Mouse (Mus musculus) ES-E14 (cell line): ENCODE data around the gene Yars2. TPM values are rescaled to one million over a fixed set of nuclear protein-coding genes. Genes with fewer than 3 reads are reported as not detected.

Experiments
- DNase-seq: peaks from one replicate; pipeline ENCODE4 v3.0.0-alpha.2; 2013; ENCODE audit warnings: low read depth, low spot score
- H3K27ac ChIP-seq: 2 replicates; pipeline ENCODE4 v1.5.1; 2012; ENCODE audit warnings: low read depth, mild to moderate bottlenecking, low read length, moderate library complexity, mixed read lengths; ENCODE audit not compliant: poor library complexity, insufficient read depth, severe bottlenecking
- H3K36me3 ChIP-seq: 2 replicates; pipeline ENCODE4 v1.6.1; 2012; ENCODE audit warnings: mild to moderate bottlenecking, low read length, moderate library complexity, mixed read lengths; ENCODE audit not compliant: control insufficient read depth, poor library complexity, insufficient read depth, severe bottlenecking
- H3K4me1 ChIP-seq, 2 experiments: fragments of 150-350 bp in 1 of 2; sonication (generic) in 1 of 2; 2 replicates each; pipeline ENCODE4 v1.6.1; 2012; ENCODE audit warnings: low read length in 2 of 2, mild to moderate bottlenecking in 1 of 2, mixed read lengths in 1 of 2; ENCODE audit not compliant: control insufficient read depth in 2 of 2, insufficient read depth in 2 of 2, poor library complexity in 1 of 2
- H3K4me3 ChIP-seq, 2 experiments: fragments of 150-350 bp in 1 of 2; sonication (generic) in 1 of 2; 2 replicates each; pipeline ENCODE4 v1.5.1; 2012; ENCODE audit warnings: low read length in 2 of 2, low read depth in 1 of 2, mild to moderate bottlenecking in 1 of 2, mixed read lengths in 1 of 2; ENCODE audit not compliant: insufficient read depth in 1 of 2, poor library complexity in 1 of 2, severe bottlenecking in 1 of 2
- H3K9ac ChIP-seq: 2 replicates; pipeline ENCODE4 v1.6.1; 2012; ENCODE audit warnings: low read depth, mild to moderate bottlenecking, low read length, mixed read lengths; ENCODE audit not compliant: poor library complexity, insufficient read depth, severe bottlenecking
- H3K9me3 ChIP-seq: fragments of 150-350 bp; sonication (generic); 2 replicates; pipeline ENCODE4 v1.6.1; 2012; ENCODE audit warnings: low read depth, mild to moderate bottlenecking, low read length; ENCODE audit not compliant: control insufficient read depth, insufficient read depth
- CHD2 ChIP-seq: IDR thresholded peaks from 2 replicates; pipeline ENCODE4 v1.6.1; 2014; ENCODE audit warnings: mild to moderate bottlenecking, low read depth, low read length, inconsistent platforms
- HCFC1 ChIP-seq: IDR thresholded peaks from 2 replicates; pipeline ENCODE4 v1.6.1; 2012; ENCODE audit warnings: low read length, inconsistent platforms, borderline replicate concordance; ENCODE audit not compliant: insufficient read depth
- MAFK ChIP-seq: IDR thresholded peaks from 2 replicates; pipeline ENCODE4 v1.6.1; 2014; ENCODE audit warnings: mild to moderate bottlenecking, low read depth, low read length, inconsistent platforms; ENCODE audit not compliant: insufficient read depth
- ZC3H11A ChIP-seq: IDR thresholded peaks from 2 replicates; pipeline ENCODE4 v1.6.1; 2012; ENCODE audit warnings: low read depth, mild to moderate bottlenecking, inconsistent platforms, low read length, borderline replicate concordance
- ZNF384 ChIP-seq: IDR thresholded peaks from 2 replicates; pipeline ENCODE4 v1.6.1; 2012; ENCODE audit warnings: low read depth, low read length, inconsistent platforms
- in situ Hi-C, 2 experiments: fragments of 600-800 bp; cut with MboI; formaldehyde crosslinking; loops; one replicate each; pipeline ENCODE4 v1.15.1; 2025; ENCODE audit warnings: low sequenced_read_pairs in 2 of 2, inconsistent platforms in 1 of 2; ENCODE audit not compliant: unreplicated experiment in 2 of 2
- total RNA-seq: library from RNA; depleted of rRNA; stranded (reverse); fragments of 300-350 nt; gene quantifications from 2 replicates; pipeline ENCODE4 v1.2.3, GENCODE M21; 2012

Gene Yars2
- total RNA-seq, 1 experiment: 68.6 TPM

DNA sequence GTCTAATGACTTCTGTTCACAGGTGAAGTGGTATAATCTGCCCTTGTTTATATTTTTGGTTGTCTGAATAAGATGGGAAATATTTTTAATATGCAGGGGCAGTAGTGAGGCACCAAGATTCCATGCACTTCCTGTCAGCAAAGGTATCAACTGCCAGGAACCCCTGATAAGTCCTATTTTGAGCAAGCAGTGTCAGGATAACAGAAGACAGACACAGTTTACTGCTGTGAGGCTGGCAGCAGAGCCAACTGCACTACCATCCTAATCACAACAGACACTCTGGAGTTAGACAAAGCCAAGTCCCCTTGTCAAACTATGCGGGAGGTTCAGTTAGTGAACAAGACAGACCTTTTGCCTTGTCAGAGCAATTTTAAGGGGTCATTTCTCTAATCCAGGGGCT, 46.1 kb upstream of the Yars2 start:
- Histone ChIP-seq H3K4me3 (no peak overlapping the region), H3K4me1 (no peaks in the 10 kb centered on the region), H3K9ac (no peak overlapping the region), H3K36me3 (no peaks in the 10 kb centered on the region; the same call in 1 of the 2 replicates), H3K9me3 (no peaks in the 10 kb centered on the region), H3K27ac (no peak overlapping the region)
- in situ Hi-C loops: no loop called here
- TF ChIP-seq MAFK: no peak
- DNase-seq: no peak

GRCm38 (mm10) chr16:16260882-16261281, 41.9 kb upstream of the Yars2 start:
- H3K9ac ChIP-seq: no peak overlapping the region
- H3K36me3 ChIP-seq: no peaks in the 10 kb centered on the region
- no peak overlapping the region for H3K27ac ChIP-seq
- TF ChIP-seq CHD2 (no peak), ZC3H11A (no peak), ZNF384 (no peak), HCFC1 (no peak), MAFK (no peak)
- H3K9me3 ChIP-seq: no peaks in the 10 kb centered on the region
- H3K4me1 ChIP-seq: no peaks in the 10 kb centered on the region
- DNase-seq: no peak
- no peak overlapping the region for H3K4me3 ChIP-seq
- in situ Hi-C loops: no loop called here

DNA sequence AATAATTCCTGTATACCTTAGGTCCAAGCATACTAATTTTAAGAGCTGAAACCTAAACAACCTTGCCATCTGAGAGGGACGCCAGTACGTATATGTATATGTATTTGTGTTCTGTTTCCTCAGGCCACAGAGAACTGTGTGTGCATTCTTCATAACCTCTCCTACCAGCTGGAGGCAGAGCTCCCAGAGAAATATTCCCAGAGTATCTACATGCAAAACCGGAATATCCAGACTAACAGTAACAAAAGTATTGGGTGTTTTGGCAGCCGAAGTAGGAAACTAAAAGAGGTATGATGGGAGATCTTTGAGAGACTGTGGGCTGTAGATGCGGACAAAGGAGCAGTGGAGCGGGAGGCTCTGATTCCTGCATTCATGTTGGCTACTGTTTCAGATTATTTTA, 41.3 kb upstream of the Yars2 start:
- Histone ChIP-seq H3K4me3 (no peak overlapping the region), H3K27ac (no peak overlapping the region), H3K9ac (no peak overlapping the region), H3K9me3 (no peaks in the 10 kb centered on the region), H3K36me3 (no peaks in the 10 kb centered on the region), H3K4me1 (no peaks in the 10 kb centered on the region)
- DNase-seq: no peak
- in situ Hi-C loops: no loop called here
- no peak for TF ChIP-seq CHD2
- TF ChIP-seq ZNF384: no peak
- no peak for TF ChIP-seq MAFK
- TF ChIP-seq ZC3H11A: no peak
- TF ChIP-seq HCFC1: no peak

DNA sequence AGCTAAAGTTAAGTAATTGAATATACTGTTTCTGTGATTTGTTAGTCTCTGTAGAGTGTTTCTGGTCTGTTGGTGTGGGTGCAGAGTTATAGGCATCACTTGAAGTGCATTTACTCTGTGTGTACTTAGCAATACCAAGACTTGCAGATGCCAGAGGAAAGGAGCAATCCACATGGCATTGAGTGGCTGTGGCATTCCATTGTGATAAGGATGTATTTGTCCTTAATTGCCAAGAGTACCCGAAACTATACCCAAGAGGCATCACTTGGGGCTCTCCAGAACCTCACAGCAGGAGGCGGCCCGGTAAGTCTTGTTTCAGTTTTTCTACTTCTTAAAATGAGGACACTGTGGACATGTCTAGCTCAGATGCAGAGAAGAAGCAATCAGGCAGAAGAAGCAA, 40.3 kb upstream of the Yars2 start:
- in situ Hi-C loops: no loop called here
- Histone ChIP-seq H3K27ac (no peak overlapping the region), H3K4me3 (no peak overlapping the region), H3K36me3 (peaks cover 4% of the 10 kb centered on the region; the same call in 1 of the 2 replicates), H3K9me3 (no peaks in the 10 kb centered on the region), H3K9ac (no peak overlapping the region), H3K4me1 (no peaks in the 10 kb centered on the region)
- no peak for TF ChIP-seq ZC3H11A
- no peak for DNase-seq

DNA sequence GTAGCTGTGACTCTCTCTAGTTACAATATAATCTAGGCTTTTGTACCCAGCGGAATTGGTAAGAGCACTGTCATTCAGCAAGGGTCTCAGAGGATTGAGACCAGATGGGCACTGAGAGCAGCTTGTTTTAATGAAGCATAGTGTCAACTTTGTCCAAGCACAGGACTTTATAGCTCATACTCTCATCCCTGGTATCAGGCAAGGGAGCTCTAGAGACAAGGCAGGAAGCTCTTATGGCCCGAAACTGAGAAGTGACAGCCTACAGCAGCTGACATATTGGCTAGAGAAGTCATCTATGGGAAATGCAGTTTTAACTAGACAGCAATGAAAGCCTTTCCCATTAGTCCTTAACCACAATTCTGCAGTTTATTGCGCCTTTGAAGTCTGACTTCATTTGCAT, 29.8 kb upstream of the Yars2 start:
- H3K36me3 ChIP-seq: peaks cover 2% of the 10 kb centered on the region; the same call in 1 of the 2 replicates
- DNase-seq: no peak
- in situ Hi-C loops: no loop called here
- H3K27ac ChIP-seq: no peak overlapping the region
- H3K9me3 ChIP-seq: no peaks in the 10 kb centered on the region
- H3K4me1 ChIP-seq: no peaks in the 10 kb centered on the region
- H3K9ac ChIP-seq: no peak overlapping the region
- no peak overlapping the region for H3K4me3 ChIP-seq
- TF ChIP-seq ZC3H11A (no peak), CHD2 (no peak), MAFK (no peak), HCFC1 (no peak), ZNF384 (no peak)
